Mouse (Mus musculus) thymus, postnatal 36 days (tissue): ENCODE data around the gene H2-Ob.

Experiments used
- DNase-seq, 2 experiments: peaks; one replicate each; pipeline ENCODE4 v3.0.0; 2022; ENCODE audit warnings: mixed read lengths in 2 of 2

H2-Ob gene

DNA sequence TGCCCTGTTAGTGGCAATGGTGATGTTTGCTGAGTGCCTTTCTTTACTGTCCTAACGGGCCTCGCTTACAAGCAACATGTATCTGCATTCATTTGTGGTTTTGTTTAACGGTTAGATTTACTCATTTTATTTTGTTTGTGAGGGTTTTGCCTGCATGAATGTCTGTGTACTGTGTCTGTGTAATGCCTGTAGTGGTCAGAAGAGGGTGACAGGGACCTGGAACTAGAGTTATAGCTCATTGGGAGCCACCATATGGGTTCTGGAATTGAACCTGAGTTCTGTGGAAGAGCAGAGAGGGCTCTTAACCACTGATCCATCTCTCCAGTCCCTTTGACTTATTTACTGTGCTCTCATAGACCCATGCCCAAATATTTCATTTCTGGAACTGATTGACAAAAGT, 8.3 kb downstream of the H2-Ob start:
- no peak for DNase-seq

- DNase-seq = no peak
Measured at GRCm38 (mm10) chr17:34248764-34249163, 10.1 kb downstream of the H2-Ob start.

GRCm38 (mm10) chr17:34249361-34249760, 10.7 kb downstream of the H2-Ob start:
- DNase-seq = no peak

GRCm38 (mm10) chr17:34249878-34250277, 11.2 kb downstream of the H2-Ob start:
- DNase-seq = no peak

DNA sequence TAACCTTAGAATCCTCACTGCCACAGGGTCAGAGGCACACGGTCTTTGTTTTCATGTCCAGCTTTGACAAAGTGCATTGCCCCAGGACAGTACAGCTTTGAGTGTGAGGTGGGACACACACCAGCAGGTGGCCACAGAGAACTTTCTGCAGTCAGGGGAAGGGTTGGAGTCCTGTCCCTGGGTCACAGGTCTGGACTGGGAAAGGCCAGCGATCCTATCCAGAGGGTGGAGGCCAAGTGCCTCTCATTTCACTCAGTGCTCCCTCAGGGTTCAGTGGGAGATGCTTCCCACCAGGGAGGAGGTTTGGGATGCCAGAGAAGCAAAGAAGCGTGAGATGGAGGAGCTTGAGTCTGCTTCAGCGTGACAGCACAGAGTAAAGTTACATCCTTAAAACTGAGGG, 13.0 kb downstream of the H2-Ob start:
- DNase-seq = no peak

DNA sequence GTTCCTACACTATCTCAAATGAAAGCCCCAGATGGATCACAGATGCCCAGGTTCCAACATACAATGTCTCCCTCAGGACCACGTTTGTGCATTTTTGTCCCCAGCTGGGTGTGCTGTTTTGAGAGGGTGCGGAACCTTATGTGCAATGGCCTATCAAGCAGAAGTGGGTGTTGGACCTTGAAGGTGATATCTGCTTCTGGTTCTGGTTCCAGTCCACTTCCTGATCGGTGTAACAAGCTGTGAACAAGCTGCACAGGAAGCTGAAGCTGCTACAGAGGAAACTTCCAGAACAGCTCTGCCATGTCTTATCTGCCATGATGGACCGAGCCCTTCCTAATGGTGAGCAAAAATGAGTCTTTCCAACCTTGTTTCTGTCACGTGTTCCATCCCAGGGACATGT, 17.8 kb downstream of the H2-Ob start:
- DNase-seq = no peak

- DNase-seq = peak; percentile 81 to 87
Measured at GRCm38 (mm10) chr17:34257594-34258375, 19.1 kb downstream of the H2-Ob start, which contains the start of gene H2-Ab1. TSS of gene H2-Ab1 (plus strand) at chr17:34257689.

DNA sequence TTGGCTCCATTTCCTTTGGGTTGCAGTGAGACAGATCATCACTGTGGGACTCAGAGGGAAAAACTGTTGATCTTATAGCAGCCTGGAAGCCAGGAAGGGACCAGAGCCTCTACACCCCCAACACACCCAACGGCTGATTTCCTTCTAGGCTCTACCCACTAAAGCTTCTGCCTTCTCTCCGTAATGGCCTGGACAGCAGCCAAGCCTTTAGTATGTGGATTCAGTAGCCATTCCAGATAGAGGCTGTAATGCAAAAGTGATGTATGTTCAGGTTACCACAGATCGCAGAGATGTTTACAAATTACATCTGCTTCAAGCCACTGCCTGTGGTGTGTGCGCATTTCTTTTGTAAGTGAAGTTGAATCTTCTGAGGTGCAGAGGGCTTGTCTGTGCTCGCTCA, 21.8 kb downstream of the H2-Ob start:
- DNase-seq = no peak

DNA sequence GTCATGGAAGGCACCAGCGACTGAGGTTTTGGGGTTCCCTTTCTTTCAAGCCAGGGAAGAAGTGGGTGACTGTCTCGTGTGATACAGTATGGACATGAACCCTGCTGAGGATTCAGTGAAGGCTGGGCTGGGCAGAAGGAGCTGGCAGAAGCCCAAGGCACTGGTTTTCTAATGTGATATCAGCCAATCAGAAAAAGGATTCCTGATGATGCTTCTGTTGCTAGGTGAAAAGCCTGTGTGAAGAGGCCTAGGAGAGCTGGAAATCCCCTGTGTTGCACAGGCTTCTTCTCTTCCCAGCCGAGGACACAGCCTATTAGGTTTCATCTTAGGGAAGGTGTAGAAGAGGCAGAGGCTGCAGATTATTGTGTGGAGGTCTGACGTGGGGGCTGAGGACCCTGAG, 22.8 kb downstream of the H2-Ob start:
- peak; percentile 16 to 30 for DNase-seq

GRCm38 (mm10) chr17:34263068-34263467, 24.4 kb downstream of the H2-Ob start:
- DNase-seq = peak; percentile 54 to 65

GRCm38 (mm10) chr17:34263811-34264371, 25.2 kb downstream of the H2-Ob start:
- DNase-seq = peak; percentile 52 to 61

DNA sequence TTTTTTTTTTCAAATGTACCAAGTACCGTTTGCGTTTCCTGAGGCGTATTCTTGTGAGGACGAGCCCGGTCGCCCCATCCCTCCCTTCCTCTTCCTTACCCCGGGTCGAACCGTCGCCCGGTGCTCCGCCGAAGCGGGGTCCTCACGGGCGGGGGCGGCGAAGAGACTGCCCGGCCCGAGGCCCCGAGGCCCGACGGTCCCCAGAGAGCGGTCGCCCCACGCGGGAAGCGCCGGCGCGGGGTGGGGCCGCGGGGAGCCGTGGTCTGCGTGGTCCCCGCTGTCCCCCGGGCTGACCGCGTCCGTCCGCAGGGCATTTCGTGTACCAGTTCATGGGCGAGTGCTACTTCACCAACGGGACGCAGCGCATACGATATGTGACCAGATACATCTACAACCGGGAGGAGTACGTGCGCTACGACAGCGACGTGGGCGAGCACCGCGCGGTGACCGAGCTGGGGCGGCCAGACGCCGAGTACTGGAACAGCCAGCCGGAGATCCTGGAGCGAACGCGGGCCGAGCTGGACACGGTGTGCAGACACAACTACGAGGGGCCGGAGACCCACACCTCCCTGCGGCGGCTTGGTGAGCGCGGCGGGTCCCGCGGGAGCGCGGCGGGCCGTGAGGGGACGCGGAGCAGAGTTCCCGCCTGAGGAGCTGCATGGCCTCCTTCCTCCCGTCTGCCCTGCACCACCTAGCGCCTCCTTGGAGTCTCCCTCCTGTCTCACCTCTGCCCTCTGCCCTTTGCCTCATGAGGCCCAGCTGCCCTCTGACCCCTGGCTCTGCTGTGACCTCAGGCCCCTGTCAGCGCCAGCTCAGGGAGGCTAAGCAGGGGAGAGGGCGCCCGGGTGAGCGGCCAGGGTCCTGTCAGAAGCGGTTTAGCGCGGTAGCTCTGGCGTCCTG, 26.0 kb downstream of the H2-Ob start:
- DNase-seq = peak; percentile 30 to 39

DNA sequence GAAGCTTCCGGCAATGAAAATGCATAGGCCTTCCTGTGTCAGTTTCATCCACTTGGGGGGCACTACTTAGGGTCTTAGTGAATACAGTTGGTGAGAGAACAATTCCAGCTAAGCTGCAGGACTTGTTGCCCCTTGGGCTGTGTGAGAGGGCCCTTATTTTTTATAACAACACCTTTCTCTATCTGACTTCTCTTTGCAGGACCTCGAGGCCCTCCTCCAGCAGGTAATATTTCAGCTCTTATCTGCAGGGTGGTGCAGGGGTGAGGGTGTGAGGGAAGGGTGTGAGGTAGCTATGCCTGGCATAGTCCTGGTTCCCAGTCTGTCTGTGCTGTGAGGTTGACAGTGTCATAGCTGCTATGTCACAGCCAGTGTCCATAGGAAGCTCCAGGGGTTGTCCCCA, 29.6 kb downstream of the H2-Ob start:
- DNase-seq = no peak

DNA sequence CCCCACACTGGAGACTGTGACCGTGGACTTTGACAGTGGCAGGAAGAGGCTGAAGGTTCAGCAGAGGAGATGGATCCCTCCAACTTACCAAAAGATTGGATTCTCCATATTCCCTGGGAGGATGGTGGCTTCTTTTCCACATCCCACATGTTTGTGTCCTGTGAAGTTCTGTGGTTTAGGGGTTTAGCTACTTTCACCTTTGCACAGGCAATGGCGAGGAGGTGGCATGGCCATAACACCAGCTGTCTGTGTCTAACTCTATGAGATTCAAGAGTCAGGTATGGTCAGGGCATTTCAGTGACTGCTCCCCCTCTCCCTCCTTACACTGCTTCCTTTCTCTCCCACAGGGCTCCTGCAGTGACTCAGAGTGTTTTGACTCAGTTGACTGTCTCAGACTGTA, 30.0 kb downstream of the H2-Ob start:
- no peak for DNase-seq

DNA sequence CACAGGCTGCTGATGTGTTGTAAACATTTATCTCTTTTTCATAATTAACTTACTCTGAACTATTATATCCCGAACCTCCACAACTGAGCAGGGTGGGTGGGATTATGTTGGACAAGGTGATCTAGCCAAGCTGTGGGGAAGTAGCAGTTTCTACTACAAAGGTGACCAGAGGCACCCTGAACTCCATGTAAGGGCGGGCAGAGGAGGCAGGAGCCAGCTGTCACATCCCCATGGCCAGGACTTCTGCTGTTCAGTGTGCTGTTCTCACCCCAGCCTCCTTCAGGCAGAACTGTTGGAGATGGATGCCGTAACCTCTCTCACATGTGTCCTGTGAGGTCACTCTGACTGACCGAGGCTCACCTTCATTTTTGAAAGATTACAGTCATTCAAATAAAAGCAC, 31.1 kb downstream of the H2-Ob start:
- no peak for DNase-seq

GRCm38 (mm10) chr17:34270230-34270629, 31.5 kb downstream of the H2-Ob start:
- DNase-seq = no peak

DNA sequence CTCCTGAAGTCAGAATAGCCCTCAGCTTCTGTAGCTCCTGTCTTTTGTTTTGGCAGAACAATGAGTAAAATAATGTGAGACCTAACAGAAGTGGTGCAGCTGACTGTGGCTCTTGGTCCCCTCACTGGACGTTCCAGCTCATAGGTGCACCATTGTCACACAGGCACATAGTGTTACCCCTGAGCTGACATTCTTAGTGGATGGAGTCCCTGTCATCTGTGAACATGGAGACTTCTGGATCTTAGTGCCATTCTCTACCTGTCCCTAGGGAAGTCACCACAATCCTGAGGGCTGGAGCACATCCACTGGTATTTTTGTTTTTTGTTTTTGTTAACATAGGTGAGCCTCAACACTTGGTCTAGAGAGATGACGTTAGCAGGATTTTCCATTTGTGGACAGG, 32.2 kb downstream of the H2-Ob start:
- no peak for DNase-seq

- DNase-seq = no peak
Measured at GRCm38 (mm10) chr17:34272102-34272501, 33.4 kb downstream of the H2-Ob start.

- DNase-seq = no peak
Measured at GRCm38 (mm10) chr17:34280499-34281038, 41.9 kb downstream of the H2-Ob start.

DNA sequence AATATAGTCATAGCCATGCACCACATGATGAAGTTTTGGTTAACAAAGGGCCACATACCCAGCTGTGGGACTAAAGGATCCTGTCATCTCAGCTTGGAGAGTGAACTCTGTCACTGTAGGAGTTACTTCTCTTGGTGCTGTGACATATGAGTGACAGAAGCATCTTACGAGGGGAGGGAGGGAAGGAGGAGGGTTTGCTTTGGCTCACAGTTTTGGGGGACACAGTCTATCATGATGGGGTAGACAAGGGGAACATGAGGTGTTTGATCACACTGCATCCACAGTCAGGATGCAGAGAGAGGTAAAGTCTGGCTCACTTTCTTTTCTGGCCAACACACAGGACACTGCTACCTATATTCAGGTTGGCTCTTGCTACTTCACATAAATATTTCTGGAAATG, 43.1 kb downstream of the H2-Ob start:
- no peak for DNase-seq

- no peak for DNase-seq
Measured at GRCm38 (mm10) chr17:34285371-34285770, 46.7 kb downstream of the H2-Ob start.

DNA sequence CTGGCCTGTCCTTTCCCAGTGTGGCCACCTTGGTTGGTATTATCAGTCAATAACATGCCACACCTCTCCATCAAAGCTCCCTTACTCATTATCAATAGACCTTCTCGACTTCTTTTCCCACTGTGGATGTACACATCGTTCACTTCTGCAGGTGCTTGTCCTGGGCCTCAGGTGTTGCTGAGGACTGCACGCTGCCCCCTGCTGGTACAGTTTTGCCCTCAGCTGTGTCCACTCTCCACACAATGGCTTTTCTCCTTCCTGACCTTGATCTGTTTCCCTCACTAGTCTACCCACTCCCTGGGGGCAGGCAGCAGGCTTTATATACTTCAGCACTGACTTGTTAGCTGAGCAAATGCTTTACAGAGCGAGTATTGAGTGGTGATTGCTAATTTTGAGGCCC, 47.1 kb downstream of the H2-Ob start:
- DNase-seq = peak; percentile 52 to 61

DNA sequence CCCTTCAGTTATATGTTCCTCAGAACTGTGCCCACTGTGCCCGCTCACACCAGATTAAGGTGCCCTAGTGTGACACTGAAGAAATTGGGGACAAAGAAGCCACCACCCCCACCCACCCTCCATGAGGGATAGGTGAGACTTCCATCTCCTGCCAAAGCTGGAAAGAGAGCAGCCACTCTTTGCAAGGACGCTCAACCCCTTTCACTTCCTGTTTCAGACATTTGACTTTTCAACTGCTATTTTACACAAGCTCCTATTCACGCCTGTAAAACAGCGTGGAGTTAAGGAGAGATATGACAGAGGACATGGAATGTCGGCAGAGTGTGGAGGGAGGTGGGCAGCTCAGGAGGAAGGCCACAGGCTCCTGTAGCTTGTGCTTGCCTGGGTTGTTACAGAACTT, 47.8 kb downstream of the H2-Ob start:
- no peak for DNase-seq
